Mouse (Mus musculus) limb, embryonic 15.5 days (tissue): ENCODE measurements around the gene Spesp1. TPM values are rescaled to one million over a fixed set of nuclear protein-coding genes. Genes with fewer than 3 reads are reported as not detected.

Experiments
- ATAC-seq: fragments of 200-750 bp; cut with Nextera tagmentation; 2 replicates; pipeline ENCODE4 v1.8.0; 2017; ENCODE audit warnings: low read depth, moderate TSS enrichment; ENCODE audit not compliant: insufficient number of reproducible peaks, low FRiP score, low TSS enrichment
- H3K27ac ChIP-seq: fragments of 300-500 bp; sonication (generic); 2 replicates; pipeline ENCODE4 v1.5.1; 2015; ENCODE audit warnings: moderate library complexity, mild to moderate bottlenecking, inconsistent platforms
- H3K27me3 ChIP-seq: fragments of 300-500 bp; sonication (generic); 2 replicates; pipeline ENCODE4 v1.6.1; 2015; ENCODE audit warnings: inconsistent platforms
- H3K36me3 ChIP-seq: fragments of 300-500 bp; sonication (generic); 2 replicates; pipeline ENCODE4 v1.6.1; 2015; ENCODE audit warnings: inconsistent platforms
- H3K4me1 ChIP-seq: fragments of 300-500 bp; sonication (generic); 2 replicates; pipeline ENCODE4 v1.6.1; 2015; ENCODE audit warnings: inconsistent platforms
- H3K4me2 ChIP-seq: fragments of 300-500 bp; sonication (generic); 2 replicates; pipeline ENCODE4 v1.6.1; 2015; ENCODE audit warnings: mild to moderate bottlenecking, inconsistent platforms
- H3K4me3 ChIP-seq: fragments of 300-500 bp; sonication (generic); 2 replicates; pipeline ENCODE4 v1.5.1; 2015; ENCODE audit warnings: mild to moderate bottlenecking, inconsistent platforms
- H3K9ac ChIP-seq: fragments of 300-500 bp; sonication (generic); 2 replicates; pipeline ENCODE4 v1.6.1; 2015; ENCODE audit warnings: inconsistent platforms
- H3K9me3 ChIP-seq: fragments of 300-500 bp; sonication (generic); 2 replicates; pipeline ENCODE4 v1.6.1; 2016; ENCODE audit warnings: inconsistent platforms
- WGBS: fragments of 180-500 bp; shearing (Covaris S2); methylation state at CpG from one replicate; pipeline ENCODE4 v1.1.7; 2015; 5-methylcytosine and 5-hydroxymethylcytosine counted together
- polyA plus RNA-seq: library from polyadenylated mRNA; unstranded; fragments of >200 nt; fragmentation: Nextera tagmentation; extraction: Ambion mirVana; gene quantifications from 2 replicates; pipeline ENCODE4 v1.2.1, GENCODE M21; 2015

The Spesp1 gene
- polyA plus RNA-seq, 1 experiment from 2014 or later: not detected

DNA sequence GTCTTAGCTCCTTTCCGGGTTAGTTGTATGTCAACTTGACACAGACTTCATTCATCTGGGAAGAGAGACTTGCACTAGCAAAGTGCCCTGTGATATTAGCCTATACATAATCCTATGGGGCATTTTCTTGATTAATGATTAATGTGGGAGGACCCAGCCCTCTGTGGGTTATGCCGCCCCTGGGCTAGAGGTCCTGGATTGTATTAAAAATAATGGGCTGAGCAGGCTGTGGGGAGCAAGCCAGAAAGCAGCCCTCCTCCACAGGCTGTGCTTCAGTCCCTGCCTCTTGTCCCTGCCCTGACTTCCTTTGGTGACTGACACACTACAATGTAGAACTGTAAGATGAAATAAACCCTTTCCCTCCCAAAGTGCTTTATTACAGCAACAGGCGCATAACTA lies 37.4 kb downstream of the Spesp1 start:
- peak overlapping the region; percentile 9; the same call in 1 of the 2 replicates for H3K4me3 ChIP-seq
- 31% methylated on average over 3 of the region's 3 CpGs for WGBS
- H3K27ac ChIP-seq: no peak overlapping the region
- no peak overlapping the region for H3K9ac ChIP-seq
- no peaks in the 10 kb centered on the region for H3K9me3 ChIP-seq
- peaks cover 5% of the 10 kb centered on the region for H3K4me1 ChIP-seq
- ATAC-seq: no peak
- no peaks in the 10 kb centered on the region for H3K36me3 ChIP-seq
- H3K27me3 ChIP-seq: peaks cover 10% of the 10 kb centered on the region; the same call in 1 of the 2 replicates
- H3K4me2 ChIP-seq: no peak overlapping the region

GRCm38 (mm10) chr9:62243991-62244611 lies 37.9 kb downstream of the Spesp1 start:
- ATAC-seq: no peak
- no peaks in the 10 kb centered on the region for H3K9me3 ChIP-seq
- H3K4me1 ChIP-seq: peaks cover 5% of the 10 kb centered on the region
- no peak overlapping the region for H3K27ac ChIP-seq
- peak overlapping the region; percentile 9; the same call in 1 of the 2 replicates for H3K4me3 ChIP-seq
- 22% methylated on average over 19 of the region's 19 CpGs for WGBS
- peaks cover 10% of the 10 kb centered on the region; the same call in 1 of the 2 replicates for H3K27me3 ChIP-seq
- H3K36me3 ChIP-seq: no peaks in the 10 kb centered on the region
- H3K4me2 ChIP-seq: peak overlapping the region; percentile 34
- H3K9ac ChIP-seq: no peak overlapping the region

- Histone ChIP-seq H3K9me3 (no peaks in the 10 kb centered on the region), H3K27ac (no peak overlapping the region), H3K4me2 (no peak overlapping the region), H3K36me3 (no peaks in the 10 kb centered on the region), H3K4me1 (peaks cover 5% of the 10 kb centered on the region), H3K27me3 (peaks cover 9% of the 10 kb centered on the region; the same call in 1 of the 2 replicates), H3K4me3 (no peak overlapping the region), H3K9ac (no peak overlapping the region)
- no peak for ATAC-seq
- 66% methylated on average over 10 of the region's 10 CpGs for WGBS
Observed at GRCm38 (mm10) chr9:62240036-62240435, 42.0 kb downstream of the Spesp1 start.

DNA sequence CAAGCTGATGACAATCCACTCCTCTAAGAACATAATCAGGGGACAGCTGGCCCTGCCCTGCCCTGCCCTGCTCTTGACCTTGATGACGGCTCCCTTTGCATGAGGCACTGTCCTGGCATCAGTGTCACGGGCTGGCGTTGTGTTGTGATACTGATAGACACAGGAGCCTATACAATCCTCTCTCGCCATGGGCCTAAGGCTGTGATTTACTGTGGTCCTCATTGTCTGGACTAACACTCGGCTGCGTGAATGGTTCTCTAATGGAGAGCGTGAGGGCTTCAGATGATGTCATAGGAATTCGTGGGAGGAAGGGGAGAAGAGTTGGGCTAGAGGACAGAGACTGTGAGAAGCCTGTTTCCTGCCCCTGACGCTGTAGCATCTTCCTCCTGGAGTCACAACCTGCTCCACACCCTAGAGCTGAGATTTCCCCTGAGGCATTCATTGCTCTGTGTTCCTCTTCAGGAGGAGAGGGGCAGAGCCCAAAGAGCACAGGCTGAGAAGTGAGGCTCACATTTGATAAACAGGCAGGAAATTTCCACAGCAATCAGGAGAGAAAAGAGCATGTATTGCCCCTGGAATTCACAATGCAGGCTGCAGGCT lies 44.5 kb downstream of the Spesp1 start:
- ATAC-seq: no peak
- Histone ChIP-seq H3K27me3 (no peaks in the 10 kb centered on the region), H3K4me1 (0 out of 2 replicates have a peak, but pooled peaks cover 3% of the 10 kb centered on the region), H3K4me3 (no peak overlapping the region), H3K9ac (no peak overlapping the region), H3K27ac (no peak overlapping the region), H3K36me3 (no peaks in the 10 kb centered on the region), H3K9me3 (no peaks in the 10 kb centered on the region), H3K4me2 (no peak overlapping the region)
- WGBS: 52% methylated on average over 9 of the region's 9 CpGs

DNA sequence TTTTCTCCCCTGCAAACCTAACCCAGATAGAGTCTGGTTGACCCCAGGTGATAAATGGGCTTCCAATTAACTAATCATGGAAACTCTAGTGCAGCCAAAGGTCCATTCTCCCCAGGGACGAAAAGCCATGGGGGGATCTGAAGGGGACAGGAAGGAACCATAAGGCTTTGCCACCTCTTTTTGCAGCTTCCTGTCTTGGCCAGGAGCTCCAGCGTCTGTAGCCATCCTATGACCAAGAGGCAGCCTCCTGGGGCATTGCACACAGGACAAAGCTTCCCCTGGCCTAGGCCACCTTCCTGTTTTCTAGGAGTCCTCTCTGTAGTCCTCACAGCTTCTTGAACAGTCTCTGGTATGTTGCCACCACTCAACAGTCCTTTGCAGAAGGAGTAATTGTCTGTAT lies 46.5 kb downstream of the Spesp1 start:
- Histone ChIP-seq H3K4me3 (no peak overlapping the region), H3K27me3 (no peaks in the 10 kb centered on the region), H3K36me3 (no peaks in the 10 kb centered on the region), H3K27ac (no peak overlapping the region), H3K9ac (no peak overlapping the region), H3K4me1 (0 out of 2 replicates have a peak, but pooled peaks cover 3% of the 10 kb centered on the region), H3K9me3 (no peaks in the 10 kb centered on the region), H3K4me2 (no peak overlapping the region)
- 73% methylated on average over 2 of the region's 2 CpGs for WGBS
- ATAC-seq: no peak

DNA sequence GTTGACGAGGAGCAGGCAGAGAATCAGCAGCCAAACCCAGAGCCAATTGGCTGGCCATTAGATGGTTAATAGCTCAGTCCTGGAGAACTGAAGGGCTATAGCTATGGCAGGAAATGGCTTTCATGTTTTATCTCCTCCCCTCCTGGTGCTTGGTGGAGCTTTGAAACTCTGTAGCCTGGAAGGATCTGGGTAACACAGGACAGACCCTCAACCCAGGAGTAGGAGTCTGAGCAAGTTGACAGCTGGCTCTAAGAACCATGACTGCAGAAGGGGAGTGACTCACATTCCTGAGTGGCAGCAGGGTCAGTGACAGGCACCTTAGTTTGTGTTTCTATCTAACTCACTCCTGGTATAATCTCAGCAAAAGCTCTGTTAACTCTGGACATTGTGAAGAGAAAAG lies 49.4 kb downstream of the Spesp1 start:
- Histone ChIP-seq H3K4me3 (no peak overlapping the region), H3K27ac (no peak overlapping the region), H3K36me3 (no peaks in the 10 kb centered on the region), H3K9ac (no peak overlapping the region), H3K4me2 (no peak overlapping the region), H3K4me1 (0 out of 2 replicates have a peak, but pooled peaks cover 3% of the 10 kb centered on the region), H3K9me3 (no peaks in the 10 kb centered on the region), H3K27me3 (no peaks in the 10 kb centered on the region)
- no peak for ATAC-seq
- WGBS: 35% methylated on average over 1 of the region's 1 CpGs

- Histone ChIP-seq H3K4me1 (0 out of 2 replicates have a peak, but pooled peaks cover 3% of the 10 kb centered on the region), H3K4me2 (no peak overlapping the region)
- ATAC-seq: no peak
Observed at GRCm38 (mm10) chr9:62231046-62231445, 51.0 kb downstream of the Spesp1 start.

DNA sequence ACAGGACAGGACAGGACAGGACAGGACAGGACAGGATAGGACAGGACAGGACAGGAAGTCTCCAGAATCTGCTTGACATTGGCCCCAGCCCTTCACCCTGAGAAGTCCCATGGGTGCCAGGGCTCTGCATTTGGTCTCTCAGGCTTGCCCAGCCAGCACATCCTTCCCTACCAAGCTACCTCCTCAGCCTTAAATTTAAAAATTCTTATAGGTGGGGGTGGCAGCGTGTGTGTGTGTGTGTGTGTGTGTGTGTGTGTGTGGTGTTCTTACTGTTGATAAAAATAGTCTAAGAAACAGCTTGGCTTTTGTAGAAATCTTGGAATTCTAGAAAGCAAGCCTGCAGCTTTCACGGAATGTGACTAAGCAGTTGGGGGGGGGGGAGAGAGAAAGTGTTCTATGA lies 52.0 kb downstream of the Spesp1 start:
- 0 out of 2 replicates have a peak, but pooled peaks cover 3% of the 10 kb centered on the region for H3K4me1 ChIP-seq
- no peak overlapping the region for H3K4me2 ChIP-seq
- no peaks in the 10 kb centered on the region for H3K36me3 ChIP-seq
- no peak for ATAC-seq
- no peak overlapping the region for H3K9ac ChIP-seq
- 66% methylated on average over 2 of the region's 2 CpGs for WGBS
- no peak overlapping the region for H3K4me3 ChIP-seq
- no peaks in the 10 kb centered on the region for H3K27me3 ChIP-seq
- no peaks in the 10 kb centered on the region for H3K9me3 ChIP-seq
- H3K27ac ChIP-seq: no peak overlapping the region

More at GRCm38 (mm10) chr9:62231046-62231445, 51.0 kb downstream of the Spesp1 start:
- no peaks in the 10 kb centered on the region for H3K9me3 ChIP-seq
- no peaks in the 10 kb centered on the region for H3K36me3 ChIP-seq
- no peaks in the 10 kb centered on the region for H3K27me3 ChIP-seq
- H3K9ac ChIP-seq: no peak overlapping the region
- WGBS: 79% methylated on average over 3 of the region's 3 CpGs
- no peak overlapping the region for H3K4me3 ChIP-seq
- H3K27ac ChIP-seq: no peak overlapping the region

GRCm38 (mm10) chr9:62222481-62222880 lies 59.5 kb downstream of the Spesp1 start:
- Histone ChIP-seq H3K27me3 (no peaks in the 10 kb centered on the region), H3K4me1 (0 out of 2 replicates have a peak, but pooled peaks cover 5% of the 10 kb centered on the region), H3K4me3 (no peak overlapping the region), H3K4me2 (no peak overlapping the region), H3K9ac (no peak overlapping the region), H3K27ac (no peak overlapping the region), H3K9me3 (no peaks in the 10 kb centered on the region), H3K36me3 (no peaks in the 10 kb centered on the region)
- ATAC-seq: no peak
- WGBS: 14% methylated on average over 10 of the region's 10 CpGs

DNA sequence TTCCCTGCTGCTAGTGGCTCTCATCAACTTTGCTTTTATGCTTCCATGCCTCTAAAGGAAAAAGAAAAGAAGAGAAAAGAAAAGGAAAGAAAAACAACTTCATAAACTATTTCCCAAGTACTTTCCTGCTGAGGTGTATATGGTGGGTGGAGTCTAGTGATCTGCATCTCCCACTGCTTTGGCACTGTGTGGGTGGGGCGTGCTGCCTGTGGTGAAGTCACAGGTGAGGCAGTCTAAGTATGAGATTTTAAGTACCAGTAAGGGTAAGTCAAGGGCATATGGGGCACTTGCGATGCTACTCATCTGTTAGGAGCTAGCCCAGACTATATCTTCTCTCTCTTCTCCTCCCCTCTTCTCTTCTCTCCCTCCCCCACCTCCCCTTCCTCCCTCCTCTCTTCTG lies 60.0 kb downstream of the Spesp1 start:
- Histone ChIP-seq H3K27ac (no peak overlapping the region), H3K4me3 (no peak overlapping the region), H3K4me1 (0 out of 2 replicates have a peak, but pooled peaks cover 5% of the 10 kb centered on the region), H3K9me3 (no peaks in the 10 kb centered on the region), H3K27me3 (no peaks in the 10 kb centered on the region), H3K9ac (no peak overlapping the region), H3K36me3 (no peaks in the 10 kb centered on the region), H3K4me2 (no peak overlapping the region)
- 92% methylated on average over 2 of the region's 2 CpGs for WGBS
- ATAC-seq: no peak
